Comparison of ENCODE assay signal across 20 mouse cellular contexts in genomic region chr19:26609637-26610036, GRCm38 (mm10). TPM values are rescaled to one million over a fixed set of nuclear protein-coding genes. Genes with fewer than 3 reads are reported as not detected.
A peak's percentile ranks its signal among the peaks of the same experiment; 100 is the strongest.
DNase-seq lines count a peak whose midpoint lies in the region; ATAC-seq and TF ChIP-seq lines count a peak whose summit lies in the region.
"Had no signal": no experiment of that assay in that cellular context is flagged by ENCODE, and none has a peak within 500 bp of the region (broad histone marks: within the 10 kb centered on the region; RNA-seq: fewer than 3 reads in every experiment).

No protein-coding gene starts in this region.

- no peak for DNase-seq in lung, postnatal 0 days (ENCODE audit: low spot score)
- DNase-seq in lung, adult 2 months, result no peak
- peak; percentile 36 for DNase-seq in MEL-GATA-1-ER (ENCODE audit: extremely low read depth, low read depth)
- DNase-seq in kidney, adult 11 months, result no peak
- DNase-seq: adrenal gland, adult 8-10 months; adrenal gland, postnatal 36 days; cerebellum, adult 11 months; cerebellum, adult 9-10 months; cerebellum, postnatal 25 days; gastrocnemius, postnatal 10 days; heart, postnatal 10 days had no signal

- H3K9ac ChIP-seq in forebrain, embryonic 13.5 days, result 0 out of 2 replicates have a peak overlapping the region, but pooled peaks have one; percentile 2
- no peak overlapping the region for H3K9ac ChIP-seq in forebrain, embryonic 12.5 days
- no peak overlapping the region for H3K9ac ChIP-seq in hindbrain, embryonic 15.5 days
- no peak overlapping the region for H3K9ac ChIP-seq in hindbrain, embryonic 12.5 days
- H3K9ac ChIP-seq in lung, postnatal 0 days (replicated peaks; ENCODE audit: low read depth), result no peak overlapping the region
- H3K9ac ChIP-seq: embryonic facial prominence, embryonic 13.5 days; forebrain, embryonic 15.5 days; hindbrain, embryonic 14.5 days had no signal

- H3K27ac ChIP-seq in forebrain, embryonic 13.5 days, result no peak overlapping the region
- no peak overlapping the region for H3K27ac ChIP-seq in forebrain, embryonic 12.5 days
- H3K27ac ChIP-seq in hindbrain, embryonic 15.5 days (replicated peaks), result no peak overlapping the region
- H3K27ac ChIP-seq in hindbrain, embryonic 12.5 days, result no peak overlapping the region
- no peak overlapping the region for H3K27ac ChIP-seq in lung, postnatal 0 days (ENCODE audit: low read length)
- H3K27ac ChIP-seq: embryonic facial prominence, embryonic 13.5 days; forebrain, embryonic 15.5 days; hindbrain, embryonic 14.5 days had no signal

- H3K27me3 ChIP-seq in forebrain, embryonic 13.5 days, result peaks cover 25% of the 10 kb centered on the region
- peaks cover 39% of the 10 kb centered on the region for H3K27me3 ChIP-seq in forebrain, embryonic 12.5 days
- 0 out of 2 replicates have a peak, but pooled peaks cover 10% of the 10 kb centered on the region for H3K27me3 ChIP-seq in hindbrain, embryonic 15.5 days
- H3K27me3 ChIP-seq in hindbrain, embryonic 12.5 days, result peaks cover 44% of the 10 kb centered on the region
- no peaks in the 10 kb centered on the region for H3K27me3 ChIP-seq in lung, postnatal 0 days (replicated peaks; ENCODE audit: insufficient read depth, low read length)
- H3K27me3 ChIP-seq: CH12.LX; embryonic facial prominence, embryonic 13.5 days; forebrain, embryonic 15.5 days had no signal

- no peak for TF ChIP-seq CTCF in lung, postnatal 0 days (IDR thresholded peaks at IDR 0.05)
- no peak for TF ChIP-seq CTCF in lung, adult 2 months (IDR thresholded peaks at IDR 0.05; ENCODE audit: insufficient read depth, low read length)

- no peak overlapping the region for H3K4me3 ChIP-seq in forebrain, embryonic 13.5 days
- no peak overlapping the region for H3K4me3 ChIP-seq in forebrain, embryonic 12.5 days (replicated peaks)
- no peak overlapping the region for H3K4me3 ChIP-seq in hindbrain, embryonic 15.5 days
- H3K4me3 ChIP-seq in hindbrain, embryonic 12.5 days, result no peak overlapping the region
- H3K4me3 ChIP-seq in lung, postnatal 0 days (ENCODE audit: low read depth, low read length), result no peak overlapping the region
- no peak overlapping the region for H3K4me3 ChIP-seq in lung, adult 2 months (replicated peaks; ENCODE audit: extremely low read depth, low read depth, low read length)
- H3K4me3 ChIP-seq: embryonic facial prominence, embryonic 13.5 days had no signal

- 34% methylated on average over 2 of the region's 2 CpGs for WGBS in forebrain, embryonic 13.5 days
- 28% methylated on average over 2 of the region's 2 CpGs for WGBS in forebrain, embryonic 12.5 days
- 27% methylated on average over 2 of the region's 2 CpGs for WGBS in hindbrain, embryonic 15.5 days
- 26% methylated on average over 2 of the region's 2 CpGs for WGBS in hindbrain, embryonic 12.5 days
- 39% methylated on average over 2 of the region's 2 CpGs for WGBS in lung, postnatal 0 days
- WGBS in lung, adult 2 months, result 30% methylated on average over 2 of the region's 2 CpGs

- H3K4me1 ChIP-seq in forebrain, embryonic 13.5 days, result peaks cover 25% of the 10 kb centered on the region
- peaks cover 21% of the 10 kb centered on the region for H3K4me1 ChIP-seq in forebrain, embryonic 12.5 days
- peaks cover 20% of the 10 kb centered on the region for H3K4me1 ChIP-seq in hindbrain, embryonic 15.5 days (replicated peaks)
- peaks cover 19% of the 10 kb centered on the region for H3K4me1 ChIP-seq in hindbrain, embryonic 12.5 days
- H3K4me1 ChIP-seq in lung, postnatal 0 days (ENCODE audit: insufficient read depth, low read depth, low read length), result peaks cover 9% of the 10 kb centered on the region; the same call in 1 of the 2 replicates
- H3K4me1 ChIP-seq in lung, adult 2 months (ENCODE audit: control insufficient read depth, insufficient read depth, low read length), result peaks cover 4% of the 10 kb centered on the region; the same call in 1 of the 2 replicates

- no peaks in the 10 kb centered on the region for H3K9me3 ChIP-seq in forebrain, embryonic 13.5 days (replicated peaks)
- H3K9me3 ChIP-seq in forebrain, embryonic 12.5 days, result no peaks in the 10 kb centered on the region
- H3K9me3 ChIP-seq in hindbrain, embryonic 15.5 days, result no peaks in the 10 kb centered on the region
- no peaks in the 10 kb centered on the region for H3K9me3 ChIP-seq in hindbrain, embryonic 12.5 days (replicated peaks)
- H3K9me3 ChIP-seq in lung, postnatal 0 days (ENCODE audit: low read length), result no peaks in the 10 kb centered on the region
- H3K9me3 ChIP-seq: embryonic facial prominence, embryonic 13.5 days; forebrain, embryonic 15.5 days had no signal

- H3K36me3 ChIP-seq in forebrain, embryonic 13.5 days (ENCODE audit: poor library complexity, severe bottlenecking), result no peaks in the 10 kb centered on the region
- H3K36me3 ChIP-seq in forebrain, embryonic 12.5 days (replicated peaks), result no peaks in the 10 kb centered on the region
- H3K36me3 ChIP-seq in hindbrain, embryonic 15.5 days, result no peaks in the 10 kb centered on the region
- H3K36me3 ChIP-seq in hindbrain, embryonic 12.5 days, result no peaks in the 10 kb centered on the region
- H3K36me3 ChIP-seq in lung, postnatal 0 days (ENCODE audit: insufficient read depth, low read length), result no peaks in the 10 kb centered on the region
- H3K36me3 ChIP-seq: embryonic facial prominence, embryonic 13.5 days; forebrain, embryonic 15.5 days had no signal

- TF ChIP-seq POLR2A in lung, adult 2 months (IDR thresholded peaks at IDR 0.05; ENCODE audit: borderline replicate concordance, extremely low read depth, low read depth, low read length), result no peak

- no peak for ATAC-seq in forebrain, embryonic 13.5 days
- ATAC-seq in forebrain, embryonic 12.5 days (ENCODE audit: low FRiP score), result no peak
- ATAC-seq in hindbrain, embryonic 15.5 days (ENCODE audit: low FRiP score, low read depth), result no peak
- ATAC-seq in hindbrain, embryonic 12.5 days (ENCODE audit: low FRiP score), result no peak
- no peak for ATAC-seq in lung, postnatal 0 days
- ATAC-seq: forebrain, embryonic 15.5 days; intestine, embryonic 16.5 days had no signal

- TF ChIP-seq EP300 in lung, postnatal 0 days (IDR thresholded peaks at IDR 0.05), result no peak

- H3K4me2 ChIP-seq in forebrain, embryonic 13.5 days, result no peak overlapping the region
- no peak overlapping the region for H3K4me2 ChIP-seq in forebrain, embryonic 12.5 days
- H3K4me2 ChIP-seq in hindbrain, embryonic 15.5 days, result 0 out of 2 replicates have a peak overlapping the region, but pooled peaks have one; percentile 4
- no peak overlapping the region for H3K4me2 ChIP-seq in hindbrain, embryonic 12.5 days (replicated peaks)
- peak overlapping the region; percentile 8; the same call in 1 of the 2 replicates for H3K4me2 ChIP-seq in lung, postnatal 0 days (replicated peaks; ENCODE audit: low read depth, low read length)
- H3K4me2 ChIP-seq: hindbrain, embryonic 14.5 days had no signal

RNA-seq across cellular contexts. Expression of gene Smarca2, which starts 4.8 kb away (rescaled TPM):
- polyA plus RNA-seq in forebrain, embryonic 13.5 days (2015; fragmentation: Nextera tagmentation; extraction: Ambion mirVana), result 83.4 and 84.5 TPM in 2 replicates
- 60.0 and 65.2 TPM in 2 replicates for polyA plus RNA-seq in forebrain, embryonic 12.5 days (2016; fragmentation: Nextera tagmentation; extraction: Ambion mirVana)
- polyA plus RNA-seq in hindbrain, embryonic 15.5 days (2015; fragmentation: Nextera tagmentation; extraction: Ambion mirVana), result 109 and 110 TPM in 2 replicates
- polyA plus RNA-seq in hindbrain, embryonic 12.5 days (2016; fragmentation: Nextera tagmentation; extraction: Ambion mirVana), result 60.9 and 65.5 TPM in 2 replicates
- 46.3 and 69.8 TPM in 2 replicates for polyA plus RNA-seq in lung, postnatal 0 days (2015; fragmentation: Nextera tagmentation; extraction: Ambion mirVana)
- polyA plus RNA-seq in lung, adult 2 months (2012; rRNA removed), result 69.7 and 78.9 TPM in 2 replicates

Comparison
In these comparisons a context has a peak if more than half of its experiments do, and no peak if none do; other contexts are left out.
1. H3K4me2 ChIP-seq: peak in hindbrain, embryonic 15.5 days (single experiment) and lung, postnatal 0 days (single experiment); none in forebrain, embryonic 13.5 days (single experiment), forebrain, embryonic 12.5 days (single experiment) and hindbrain, embryonic 12.5 days (single experiment).